Mouse (Mus musculus): ENCODE measurements around the gene Ociad1. TPM values are rescaled to one million over a fixed set of nuclear protein-coding genes. Genes with fewer than 3 reads are reported as not detected.

The Ociad1 gene
- total and polyA plus RNA-seq, 2 experiments: 50.3 to 68.1 TPM

GRCm38 (mm10) chr5:73362338-73362737, 69.8 kb downstream of the Ociad1 start:
- Histone ChIP-seq H3K27me3 (ENCODE audit: control insufficient read depth, insufficient read depth, low read length) (no peaks in the 10 kb centered on the region), H3K4me3 (ENCODE audit: insufficient read depth, low read depth, low read length) (no peak overlapping the region), H3K9ac (ENCODE audit: low read depth, low read length) (no peak overlapping the region), H3K27ac (replicated peaks; ENCODE audit: insufficient read depth, low read depth, low read length) (no peak overlapping the region), H3K4me1 (ENCODE audit: control insufficient read depth, insufficient read depth, low read length) (peaks cover 6% of the 10 kb centered on the region; the same call in 1 of the 2 replicates), H3K79me2 (ENCODE audit: control insufficient read depth, insufficient read depth, low read length) (no peaks in the 10 kb centered on the region), H3K36me3 (ENCODE audit: control insufficient read depth, insufficient read depth, low read length) (no peaks in the 10 kb centered on the region)
- WGBS: 88% methylated on average over 7 of the region's 7 CpGs
- TF ChIP-seq POLR2A (IDR thresholded peaks at IDR 0.05; ENCODE audit: extremely low read depth, insufficient read depth, low read length) (no peak), CTCF (IDR thresholded peaks at IDR 0.05; ENCODE audit: low read depth, low read length) (no peak)
- DNase-seq (ENCODE audit: extremely low read depth, low read depth, low spot score): no peak

GRCm38 (mm10) chr5:73362791-73363190, 70.2 kb downstream of the Ociad1 start:
- Histone ChIP-seq H3K27me3 (ENCODE audit: control insufficient read depth, insufficient read depth, low read length) (no peaks in the 10 kb centered on the region), H3K79me2 (ENCODE audit: control insufficient read depth, insufficient read depth, low read length) (no peaks in the 10 kb centered on the region), H3K4me1 (ENCODE audit: control insufficient read depth, insufficient read depth, low read length) (peaks cover 6% of the 10 kb centered on the region; the same call in 1 of the 2 replicates), H3K27ac (replicated peaks; ENCODE audit: insufficient read depth, low read depth, low read length) (no peak overlapping the region), H3K9ac (ENCODE audit: low read depth, low read length) (no peak overlapping the region), H3K4me3 (ENCODE audit: insufficient read depth, low read depth, low read length) (no peak overlapping the region), H3K36me3 (ENCODE audit: control insufficient read depth, insufficient read depth, low read length) (no peaks in the 10 kb centered on the region)
- TF ChIP-seq POLR2A (IDR thresholded peaks at IDR 0.05; ENCODE audit: extremely low read depth, insufficient read depth, low read length) (no peak), CTCF (IDR thresholded peaks at IDR 0.05; ENCODE audit: low read depth, low read length) (no peak)
- DNase-seq (ENCODE audit: extremely low read depth, low read depth, low spot score): no peak
- WGBS: 90% methylated on average over 5 of the region's 5 CpGs

Other genes with a start within 250 kb of the Ociad1 start
- gene Fryl, start 36.2 kb upstream of the Ociad1 start, total RNA-seq (2014; rRNA removed): 18.7 and 23.4 TPM in 2 replicates
- gene Fryl, start 36.2 kb upstream of the Ociad1 start, polyA plus RNA-seq (2012; rRNA removed): 9.5 and 10.1 TPM in 2 replicates
- 8.4 and 10.3 TPM in 2 replicates for gene Ociad2, start 48.2 kb downstream of the Ociad1 start, total RNA-seq (2014; rRNA removed)
- 3.4 and 4.3 TPM in 2 replicates for gene Ociad2, start 48.2 kb downstream of the Ociad1 start, polyA plus RNA-seq (2012; rRNA removed)
- not detected in 2 replicates for gene Cwh43, start 113.3 kb downstream of the Ociad1 start, total RNA-seq (2014; rRNA removed)
- gene Cwh43, start 113.3 kb downstream of the Ociad1 start, polyA plus RNA-seq (2012; rRNA removed): not detected in 2 replicates
- gene Dcun1d4, start 188.2 kb downstream of the Ociad1 start, total RNA-seq (2014; rRNA removed): 13.6 and 14.0 TPM in 2 replicates
- gene Dcun1d4, start 188.2 kb downstream of the Ociad1 start, polyA plus RNA-seq (2012; rRNA removed): 8.2 and 10.3 TPM in 2 replicates

All from liver, adult 2 months (tissue).